Mouse (Mus musculus) MEL (cell line): ENCODE measurements around the gene Slc39a11.

Source experiments
- CHD2 ChIP-seq: IDR thresholded peaks from 2 replicates; pipeline ENCODE4 v1.6.1; 2011; ENCODE audit warnings: low read length, improper control_type of control experiment
- MAZ ChIP-seq: IDR thresholded peaks from 2 replicates; pipeline ENCODE4 v1.6.1; 2012; ENCODE audit warnings: low read depth, mild to moderate bottlenecking, inconsistent platforms, low read length, improper control_type of control experiment
- UBTF ChIP-seq: IDR thresholded peaks from 2 replicates; pipeline ENCODE4 v1.6.1; 2012; ENCODE audit warnings: low read depth, mild to moderate bottlenecking, inconsistent platforms, low read length, improper control_type of control experiment, moderate library complexity, borderline replicate concordance; ENCODE audit not compliant: insufficient read depth
- ZNF384 ChIP-seq: IDR thresholded peaks from 2 replicates; pipeline ENCODE4 v1.6.1; 2012; ENCODE audit warnings: low read depth, mild to moderate bottlenecking, inconsistent platforms, low read length, improper control_type of control experiment

DNA sequence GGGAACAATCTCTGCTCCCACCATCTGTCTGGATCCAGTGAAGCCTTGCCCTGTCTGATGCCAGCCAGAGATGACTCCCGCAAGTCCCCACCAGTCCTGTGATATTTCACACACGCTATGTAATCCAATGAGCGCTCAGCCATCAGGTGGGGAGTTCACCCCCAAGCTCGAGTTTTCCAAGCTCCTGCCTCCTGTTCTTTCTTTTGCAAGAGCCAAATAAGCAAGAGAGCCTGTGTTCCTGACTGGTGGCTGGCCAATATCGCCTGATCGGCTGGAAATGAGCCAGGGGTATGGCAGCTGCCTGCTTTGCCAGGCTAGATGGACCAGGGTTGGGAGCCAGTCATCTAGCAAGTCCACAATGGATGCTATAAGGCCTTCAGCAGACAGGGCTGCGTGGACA is 95.7 kb downstream of the Slc39a11 start:
- no peak for TF ChIP-seq CHD2
- TF ChIP-seq MAZ: no peak
- TF ChIP-seq ZNF384: no peak
- TF ChIP-seq UBTF: no peak
